Mouse (Mus musculus): Measurements from ENCODE around the gene Bbs5. TPM values are rescaled to one million over a fixed set of nuclear protein-coding genes. Genes with fewer than 3 reads are reported as not detected.
"Not testable (repeated sequence)": the region's sequence is repeated elsewhere in the genome, so short reads cannot be mapped to it uniquely, and the experiment has no call there.

The Bbs5 gene
- polyA plus RNA-seq, 1 experiment, result 5.2 TPM

DNA sequence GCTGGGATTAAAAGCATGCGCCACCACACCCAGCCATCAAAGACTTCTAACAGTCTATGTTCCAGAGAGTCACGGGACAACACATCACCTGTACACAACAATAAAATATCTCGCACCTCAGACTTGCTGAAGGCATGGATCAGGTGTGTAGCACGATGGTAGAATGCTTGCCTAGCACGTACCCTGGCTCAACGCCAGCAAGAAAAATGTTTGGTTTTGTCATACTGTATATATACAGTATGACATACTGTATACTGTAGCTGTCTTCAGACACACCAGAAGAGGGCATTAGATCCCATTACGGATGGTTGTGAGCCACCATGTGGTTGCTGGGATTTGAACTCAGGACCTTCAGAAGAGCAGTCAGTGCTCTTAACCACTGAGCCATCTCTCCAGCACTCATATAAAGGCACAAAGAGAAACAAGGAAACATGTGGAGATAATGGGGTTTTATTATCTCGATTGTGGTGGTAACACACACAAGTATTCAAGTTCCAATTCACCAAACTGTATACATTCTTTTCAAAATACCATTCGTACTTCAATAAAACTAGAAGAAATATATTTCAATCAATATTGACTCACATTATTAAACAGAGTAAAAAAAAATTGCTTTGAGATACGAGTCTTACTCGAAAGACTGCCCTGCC lies 1.9 kb upstream of the Bbs5 start:
- Histone ChIP-seq H3K27ac (replicated peaks; ENCODE audit: low read depth, low read length) (no peak overlapping the region), H3K4me1 (ENCODE audit: control insufficient read depth, insufficient read depth, insufficient read length, low read length) (no peaks in the 10 kb centered on the region), H3K4me3 (ENCODE audit: insufficient read depth, low read depth, low read length) (no peak overlapping the region)

DNA sequence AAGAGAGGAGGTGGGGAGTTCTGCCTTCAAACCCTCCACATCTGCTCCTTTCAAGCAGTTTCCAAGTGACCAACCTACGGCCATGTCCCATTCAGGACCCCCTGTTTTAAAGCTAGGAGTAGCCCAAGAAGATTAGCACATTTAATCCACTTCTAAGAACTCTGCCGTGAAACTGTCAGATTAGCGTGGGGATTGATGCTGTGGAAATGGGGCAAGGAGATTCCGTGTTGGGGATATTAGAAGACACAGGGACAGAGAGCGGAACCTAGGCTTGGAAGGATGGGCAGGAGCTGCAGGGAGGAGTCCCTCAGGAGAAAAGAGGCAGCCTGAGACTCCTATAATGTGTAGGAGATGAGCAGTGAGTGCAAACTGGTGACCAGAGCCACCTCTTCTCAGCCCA lies 2.7 kb downstream of the Bbs5 start:
- Histone ChIP-seq H3K27ac (replicated peaks; ENCODE audit: low read depth, low read length) (no peak overlapping the region), H3K4me3 (ENCODE audit: insufficient read depth, low read depth, low read length) (no peak overlapping the region), H3K4me1 (ENCODE audit: control insufficient read depth, insufficient read depth, insufficient read length, low read length) (no peaks in the 10 kb centered on the region)

DNA sequence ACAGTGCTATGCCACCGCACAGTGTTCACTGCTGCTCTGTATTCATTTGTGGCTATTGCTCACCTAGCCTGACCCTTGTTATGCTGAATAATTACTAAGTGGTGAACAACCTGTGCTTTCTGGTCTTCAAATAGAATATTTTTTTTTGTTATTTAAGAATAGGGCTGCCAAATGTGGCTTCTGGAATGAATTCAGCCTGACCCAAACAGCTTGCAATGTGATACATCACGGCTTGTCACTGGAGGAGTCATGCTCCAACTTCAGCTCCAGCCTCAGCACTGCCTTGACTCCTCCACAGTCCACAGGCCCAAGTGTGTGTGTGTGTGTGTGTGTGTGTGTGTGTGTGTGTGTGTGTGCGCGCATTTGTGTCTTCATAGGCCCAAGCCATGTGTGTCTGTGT lies 12.4 kb downstream of the Bbs5 start:
- Histone ChIP-seq H3K4me1 (ENCODE audit: control insufficient read depth, insufficient read depth, insufficient read length, low read length) (no peaks in the 10 kb centered on the region), H3K27ac (replicated peaks; ENCODE audit: low read depth, low read length) (no peak overlapping the region), H3K4me3 (ENCODE audit: insufficient read depth, low read depth, low read length) (no peak overlapping the region)

DNA sequence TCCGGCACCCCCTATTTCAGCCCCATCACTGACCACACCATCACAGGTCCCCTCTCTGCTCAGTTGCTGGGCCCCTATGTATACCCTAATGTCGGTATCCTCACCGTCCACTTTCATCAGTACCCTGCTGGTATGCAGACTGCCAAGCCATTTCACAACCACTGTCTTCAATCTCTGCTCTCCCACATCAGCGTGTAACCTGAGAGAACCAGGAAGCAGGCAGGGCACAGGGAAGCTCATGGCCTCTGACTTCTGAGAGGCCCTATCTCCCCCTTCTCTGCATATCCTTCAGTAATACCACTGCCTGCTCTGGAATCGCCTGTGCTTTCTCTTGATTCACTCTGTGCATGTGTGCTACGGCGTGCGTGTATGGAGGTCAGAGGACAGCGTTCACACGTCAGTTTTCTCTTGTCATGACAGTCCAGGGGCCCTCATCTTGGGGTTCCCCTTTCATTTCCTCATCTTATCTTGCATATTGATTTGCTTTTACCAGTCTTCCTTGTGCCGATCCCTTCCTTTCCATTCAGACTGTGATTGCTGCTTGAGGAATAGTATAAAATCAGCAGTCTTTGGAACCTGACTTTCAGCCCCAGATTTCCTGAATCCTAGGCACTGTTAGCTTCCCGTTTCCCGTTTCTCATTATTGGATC lies 17.0 kb downstream of the Bbs5 start:
- Histone ChIP-seq H3K4me1 (ENCODE audit: control insufficient read depth, insufficient read depth, insufficient read length, low read length) (no peaks in the 10 kb centered on the region), H3K27ac (replicated peaks; ENCODE audit: low read depth, low read length) (no peak overlapping the region), H3K4me3 (ENCODE audit: insufficient read depth, low read depth, low read length) (no peak overlapping the region)

DNA sequence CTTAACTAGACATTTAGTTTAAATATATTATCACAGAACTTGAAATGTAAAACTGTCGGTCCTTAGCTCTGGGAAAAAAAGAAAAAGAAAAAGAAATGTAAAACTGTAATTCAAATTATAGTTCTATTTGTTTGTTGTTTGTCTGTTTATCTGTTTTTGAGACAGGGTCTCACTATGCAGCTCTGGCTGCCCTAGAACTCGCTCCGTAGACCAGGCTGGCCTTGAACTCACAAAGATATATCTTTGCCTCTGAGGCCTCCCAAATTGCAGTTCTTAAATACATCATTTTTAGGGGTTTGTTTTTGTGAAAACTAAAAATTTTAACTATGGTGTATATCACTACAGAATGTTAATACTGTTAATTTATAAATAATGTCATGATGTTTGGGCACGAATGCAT lies 20.7 kb downstream of the Bbs5 start:
- H3K4me3 ChIP-seq (ENCODE audit: insufficient read depth, low read depth, low read length), result no peak overlapping the region
- H3K4me1 ChIP-seq (ENCODE audit: control insufficient read depth, insufficient read depth, insufficient read length, low read length), result no peaks in the 10 kb centered on the region
- no peak overlapping the region for H3K27ac ChIP-seq (replicated peaks; ENCODE audit: low read depth, low read length)

DNA sequence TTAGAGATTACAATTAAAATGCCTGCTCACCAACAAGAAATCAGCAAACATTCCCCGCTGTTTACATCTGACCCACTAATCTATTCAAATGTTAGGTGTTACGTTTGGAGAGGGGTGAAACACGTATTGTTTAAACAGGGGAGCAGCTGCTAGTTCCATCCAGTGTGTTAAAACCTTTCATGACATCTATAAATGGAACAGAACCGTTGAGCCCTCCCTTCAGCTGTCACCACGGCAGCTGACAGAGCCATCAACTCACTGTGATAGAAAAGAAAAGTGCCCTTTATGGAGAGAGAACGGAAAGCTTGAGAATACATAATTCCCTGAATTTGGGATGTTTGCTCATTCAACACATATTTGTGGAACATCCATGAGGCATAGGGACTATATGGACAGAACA lies 21.4 kb downstream of the Bbs5 start:
- H3K4me1 ChIP-seq (ENCODE audit: control insufficient read depth, insufficient read depth, insufficient read length, low read length), result 0 out of 2 replicates have a peak, but pooled peaks cover 2% of the 10 kb centered on the region
- no peak overlapping the region for H3K4me3 ChIP-seq (ENCODE audit: insufficient read depth, low read depth, low read length)
- H3K27ac ChIP-seq (replicated peaks; ENCODE audit: low read depth, low read length), result no peak overlapping the region

DNA sequence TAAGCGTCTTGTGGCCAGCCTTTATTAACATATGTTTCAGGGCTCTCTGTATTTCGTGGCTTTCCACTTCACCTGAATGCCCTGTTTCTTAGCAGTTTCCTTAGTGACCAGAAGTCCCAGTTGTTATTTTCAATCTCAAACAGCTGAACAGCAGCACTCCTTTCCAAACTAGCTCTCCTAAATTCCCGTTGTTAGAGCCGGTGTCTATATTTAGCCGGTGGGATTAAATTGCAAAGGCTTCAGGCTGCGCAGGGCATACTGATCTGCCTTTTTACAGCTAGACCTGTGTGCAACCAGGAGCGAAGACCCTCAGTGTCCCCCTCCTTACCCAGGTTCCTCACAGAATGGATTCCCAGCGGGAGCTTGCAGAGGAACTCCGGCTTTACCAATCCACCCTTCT lies 22.9 kb downstream of the Bbs5 start, which contains the start of gene Klhl41:
Gene Klhl41 (plus strand): TSS at position 268 of the 400 bp plus-strand sequence.
- Histone ChIP-seq H3K27ac (replicated peaks; ENCODE audit: low read depth, low read length) (no peak within 1 kb of the TSS), H3K4me3 (ENCODE audit: insufficient read depth, low read depth, low read length) (no peak within 1 kb of the TSS), H3K4me1 (ENCODE audit: control insufficient read depth, insufficient read depth, insufficient read length, low read length) (0 out of 2 replicates have a peak, but pooled peaks cover 2% of the 10 kb centered on the region)

DNA sequence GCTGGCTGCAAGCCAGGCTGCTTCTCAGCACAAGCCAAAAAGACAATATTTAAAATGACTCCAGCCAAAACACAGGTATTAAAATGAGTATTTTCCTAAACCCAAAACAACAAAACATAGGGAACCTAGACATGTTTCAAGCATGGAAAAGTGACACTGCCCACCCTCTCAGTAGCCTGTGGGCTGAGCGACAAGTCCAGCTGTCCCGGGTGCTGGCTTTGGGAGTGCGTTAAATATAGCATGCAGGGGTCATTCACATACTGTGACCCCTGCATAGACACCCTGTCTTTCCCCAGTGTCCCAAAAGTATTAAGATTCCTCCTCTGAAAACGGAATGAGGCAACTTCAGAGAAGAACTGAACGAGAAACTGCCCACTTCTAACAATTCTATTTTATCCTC lies 26.8 kb downstream of the Bbs5 start:
- Histone ChIP-seq H3K4me1 (ENCODE audit: control insufficient read depth, insufficient read depth, insufficient read length, low read length) (0 out of 2 replicates have a peak, but pooled peaks cover 2% of the 10 kb centered on the region), H3K27ac (replicated peaks; ENCODE audit: low read depth, low read length) (no peak overlapping the region), H3K4me3 (ENCODE audit: insufficient read depth, low read depth, low read length) (no peak overlapping the region)

DNA sequence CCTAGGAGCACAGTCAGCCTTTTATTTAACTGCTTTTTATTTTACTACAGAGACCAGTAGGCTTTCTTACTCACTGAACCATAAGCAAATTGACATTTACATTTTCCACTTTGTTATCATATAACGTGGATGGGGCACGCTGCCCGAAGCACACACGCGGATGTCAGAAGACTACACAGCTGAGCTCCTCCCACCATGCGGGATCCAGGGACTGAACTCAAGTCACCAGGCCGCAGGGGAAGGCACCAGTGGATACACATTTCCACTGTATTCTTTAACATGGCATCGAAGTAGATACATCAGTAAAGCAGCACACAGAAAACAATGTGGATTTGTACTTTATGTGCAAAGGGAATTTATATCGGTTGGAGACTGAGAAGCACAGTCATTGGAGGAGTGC lies 28.3 kb downstream of the Bbs5 start:
- no peak overlapping the region for H3K27ac ChIP-seq (replicated peaks; ENCODE audit: low read depth, low read length)

DNA sequence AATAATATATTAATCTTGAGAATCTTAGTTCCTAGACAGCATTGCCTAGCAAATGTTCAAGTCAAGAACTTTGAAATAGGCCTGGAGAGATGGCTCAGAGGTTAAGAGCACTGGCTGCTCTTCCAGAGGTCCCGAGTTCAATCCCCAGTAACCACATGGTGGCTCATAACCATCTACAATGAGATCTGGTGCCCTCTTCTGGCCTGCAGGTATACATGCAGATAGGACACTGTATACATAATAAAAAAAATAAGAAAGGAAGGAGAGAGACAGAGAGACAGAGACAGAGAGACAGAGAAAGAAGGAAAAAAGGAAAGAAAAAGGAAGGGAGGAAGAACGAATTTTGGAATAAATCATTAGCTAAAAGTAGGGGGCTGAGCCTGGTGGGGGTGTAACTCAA lies 29.7 kb downstream of the Bbs5 start:
- Histone ChIP-seq H3K4me1 (ENCODE audit: control insufficient read depth, insufficient read depth, insufficient read length, low read length) (0 out of 2 replicates have a peak, but pooled peaks cover 2% of the 10 kb centered on the region), H3K27ac (replicated peaks; ENCODE audit: low read depth, low read length) (no peak overlapping the region), H3K4me3 (ENCODE audit: insufficient read depth, low read depth, low read length) (no peak overlapping the region)

More for the DNA sequence above, 28.3 kb downstream of the Bbs5 start:
- no peak overlapping the region for H3K4me3 ChIP-seq (ENCODE audit: insufficient read depth, low read depth, low read length)
- 0 out of 2 replicates have a peak, but pooled peaks cover 2% of the 10 kb centered on the region for H3K4me1 ChIP-seq (ENCODE audit: control insufficient read depth, insufficient read depth, insufficient read length, low read length)

DNA sequence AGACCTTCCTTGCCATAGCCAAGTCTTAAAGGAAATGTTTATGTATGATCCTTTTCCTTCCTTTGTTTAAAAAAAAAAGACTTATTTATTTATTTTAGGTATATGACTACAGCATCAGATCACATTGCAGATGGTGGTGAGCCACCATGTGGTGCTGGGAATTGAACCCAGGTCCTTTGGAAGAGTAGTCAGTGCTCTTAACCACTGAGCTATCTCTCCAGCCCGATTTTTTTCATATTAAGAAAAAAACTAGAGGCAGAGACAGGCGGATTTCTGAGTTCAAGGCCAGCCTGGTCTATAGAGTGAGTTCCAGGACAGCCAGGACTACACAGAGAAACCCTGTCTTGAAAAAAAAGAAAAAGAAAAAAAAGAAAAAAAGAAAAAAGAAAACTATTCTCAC lies 30.2 kb downstream of the Bbs5 start:
- H3K4me1 ChIP-seq (ENCODE audit: control insufficient read depth, insufficient read depth, insufficient read length, low read length); H3K27ac ChIP-seq (replicated peaks; ENCODE audit: low read depth, low read length); H3K4me3 ChIP-seq (ENCODE audit: insufficient read depth, low read depth, low read length): not testable (repeated sequence)

DNA sequence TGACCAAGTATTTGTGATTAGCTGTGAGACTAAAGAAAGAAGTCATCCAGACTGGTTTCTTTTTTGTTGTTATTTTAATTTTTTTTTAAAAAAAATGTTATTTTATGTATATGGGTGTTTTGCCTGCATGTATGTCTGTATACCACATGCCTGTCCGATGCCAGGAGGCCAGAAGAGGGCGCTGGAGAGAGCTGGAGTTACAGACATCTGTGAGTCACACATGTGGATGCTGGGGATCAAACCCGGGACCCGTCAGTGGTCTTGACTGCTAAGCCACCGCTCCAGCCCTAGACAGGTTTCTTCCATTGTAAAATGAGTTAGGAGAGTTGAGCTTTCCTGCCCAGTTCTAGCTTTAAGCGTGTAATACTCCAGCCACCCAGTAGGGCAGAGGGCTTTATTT lies 33.0 kb downstream of the Bbs5 start:
- H3K27ac ChIP-seq (replicated peaks; ENCODE audit: low read depth, low read length), result no peak overlapping the region
- H3K4me1 ChIP-seq (ENCODE audit: control insufficient read depth, insufficient read depth, insufficient read length, low read length), result no peaks in the 10 kb centered on the region

DNA sequence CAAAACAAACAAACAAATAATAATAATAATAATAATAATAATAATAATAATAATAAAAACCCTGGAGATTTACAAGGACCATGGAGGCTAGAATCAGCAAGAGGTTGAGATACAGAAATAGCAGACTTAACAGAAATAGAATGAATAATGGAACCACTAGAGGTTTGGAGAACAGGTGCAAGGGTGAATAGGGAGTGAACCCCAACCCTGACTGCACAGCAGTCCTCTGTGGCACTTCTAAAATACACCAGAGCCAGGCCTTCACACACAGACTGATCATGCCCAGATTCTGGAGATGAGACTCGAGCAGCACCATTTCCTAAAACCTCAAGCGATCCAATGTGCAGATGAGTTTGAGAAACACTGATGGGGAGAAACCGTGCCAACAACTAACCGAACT lies 35.0 kb downstream of the Bbs5 start:
- Histone ChIP-seq H3K4me1 (ENCODE audit: control insufficient read depth, insufficient read depth, insufficient read length, low read length) (no peaks in the 10 kb centered on the region), H3K27ac (replicated peaks; ENCODE audit: low read depth, low read length) (no peak overlapping the region), H3K4me3 (ENCODE audit: insufficient read depth, low read depth, low read length) (no peak overlapping the region)

More for the DNA sequence above, 33.0 kb downstream of the Bbs5 start:
- H3K4me3 ChIP-seq (ENCODE audit: insufficient read depth, low read depth, low read length), result no peak overlapping the region

DNA sequence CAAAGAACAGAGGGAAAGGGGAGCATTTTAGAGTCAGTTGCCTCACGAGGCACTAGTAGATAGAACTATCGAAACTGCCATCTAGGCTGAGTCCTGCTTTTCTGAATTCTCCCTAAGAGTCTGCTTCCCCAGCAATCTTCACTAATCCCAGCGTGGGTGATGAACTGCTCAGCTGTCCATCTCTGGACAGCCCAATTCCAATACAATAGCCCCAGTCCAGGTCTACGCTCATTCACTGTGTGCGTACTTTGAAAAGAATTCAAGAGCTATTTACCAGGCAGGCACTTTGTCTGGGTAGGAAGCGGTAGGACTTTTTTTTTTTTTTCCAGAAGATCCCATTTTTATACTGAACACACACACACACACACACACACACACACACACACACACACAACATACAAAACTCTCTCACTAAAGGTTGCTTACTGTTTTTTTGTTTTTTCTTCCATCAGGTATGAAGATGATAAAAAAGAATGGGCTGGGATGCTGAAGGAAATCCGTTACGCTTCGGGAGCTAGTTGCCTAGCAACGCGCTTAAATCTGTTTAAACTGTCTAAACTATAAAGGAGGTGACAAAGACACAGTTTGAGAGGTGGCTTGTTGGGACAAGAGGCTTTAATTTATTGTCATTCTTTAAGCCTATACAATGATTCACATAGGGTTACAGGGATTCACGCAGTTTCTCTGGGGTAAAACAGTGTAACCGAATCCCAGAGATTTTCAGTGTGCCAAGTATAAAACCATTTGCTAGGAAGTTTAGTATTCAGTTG lies 36.2 kb downstream of the Bbs5 start:
- no peaks in the 10 kb centered on the region for H3K4me1 ChIP-seq (ENCODE audit: control insufficient read depth, insufficient read depth, insufficient read length, low read length)
- H3K27ac ChIP-seq (replicated peaks; ENCODE audit: low read depth, low read length), result no peak overlapping the region
- H3K4me3 ChIP-seq (ENCODE audit: insufficient read depth, low read depth, low read length), result no peak overlapping the region

DNA sequence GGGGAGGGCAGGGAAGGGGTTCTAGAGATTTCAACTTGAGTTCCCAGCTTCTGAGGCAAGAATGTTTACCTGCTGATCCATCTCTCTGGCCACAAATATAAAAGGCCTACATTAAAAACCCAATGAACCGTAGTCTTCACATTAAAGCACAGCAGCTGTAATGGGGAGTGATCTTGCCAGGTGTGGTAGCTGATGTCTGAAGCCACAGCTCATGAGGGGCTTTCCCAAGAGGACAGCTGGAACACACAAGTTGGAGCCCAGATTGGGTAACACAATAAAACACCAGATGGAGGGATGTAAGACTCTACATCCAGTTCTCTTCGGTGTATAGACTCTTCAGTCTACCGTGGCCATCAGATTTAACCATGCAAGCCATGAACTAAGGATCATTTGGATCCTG lies 37.5 kb downstream of the Bbs5 start:
- Histone ChIP-seq H3K4me3 (ENCODE audit: insufficient read depth, low read depth, low read length) (no peak overlapping the region), H3K4me1 (ENCODE audit: control insufficient read depth, insufficient read depth, insufficient read length, low read length) (no peaks in the 10 kb centered on the region), H3K27ac (replicated peaks; ENCODE audit: low read depth, low read length) (no peak overlapping the region)

Data from brown adipose tissue, adult 24 weeks (tissue).